Mouse (Mus musculus) lung, adult 2 months (tissue): Measurements from ENCODE around the gene Fam57a. TPM values are rescaled to one million over a fixed set of nuclear protein-coding genes. Genes with fewer than 3 reads are reported as not detected.
A peak's percentile ranks its signal among the peaks of the same experiment; 100 is the strongest.

ENCODE experiments used
- DNase-seq: peaks from one replicate; pipeline ENCODE4 v3.0.0; 2022
- H3K4me1 ChIP-seq: fragments of 200-500 bp; 2 replicates; pipeline ENCODE4 v1.6.1; 2011; ENCODE audit warnings: low read length; ENCODE audit not compliant: control insufficient read depth, insufficient read depth
- H3K4me3 ChIP-seq: fragments of 200-500 bp; replicated peaks from 2 replicates; pipeline ENCODE3; 2011; ENCODE audit warnings: low read depth, mild to moderate bottlenecking, control low read depth, low read length; ENCODE audit errors: extremely low read depth
- CTCF ChIP-seq: fragments of 200-500 bp; IDR thresholded peaks from 2 replicates; pipeline ENCODE4 v1.5.1; 2011; ENCODE audit warnings: mild to moderate bottlenecking, low read length, control low read depth; ENCODE audit not compliant: insufficient read depth
- POLR2A ChIP-seq: fragments of 200-500 bp; IDR thresholded peaks from 2 replicates; pipeline ENCODE4 v1.6.1; 2011; ENCODE audit warnings: low read depth, mild to moderate bottlenecking, control low read depth, low read length, borderline replicate concordance; ENCODE audit errors: extremely low read depth
- WGBS: fragments of 180-500 bp; shearing (Covaris S2); methylation state at CpG from one replicate; pipeline ENCODE4 v1.1.7; 2018; 5-methylcytosine and 5-hydroxymethylcytosine counted together
- polyA plus RNA-seq: library from polyadenylated mRNA; depleted of rRNA; stranded (reverse); fragments of >200 nt; gene quantifications from 2 replicates; pipeline ENCODE4 v1.2.3, GENCODE M21; 2012

Gene Fam57a
- polyA plus RNA-seq, 1 experiment = 115 TPM

- TF ChIP-seq POLR2A = no peak
- no peak for TF ChIP-seq CTCF
- no peak for DNase-seq
- Histone ChIP-seq H3K4me1 (peaks cover 14% of the 10 kb centered on the region), H3K4me3 (no peak overlapping the region)
- 34% methylated on average over 4 of the region's 4 CpGs for WGBS
Measured at GRCm38 (mm10) chr11:76150980-76151379, 28.5 kb upstream of the Fam57a start.

GRCm38 (mm10) chr11:76153236-76153951 lies 26.1 kb upstream of the Fam57a start:
- Histone ChIP-seq H3K4me1 (peaks cover 4% of the 10 kb centered on the region), H3K4me3 (no peak overlapping the region)
- no peak for DNase-seq
- TF ChIP-seq POLR2A = no peak
- no peak for TF ChIP-seq CTCF
- 65% methylated on average over 5 of the region's 5 CpGs for WGBS

GRCm38 (mm10) chr11:76154200-76154599 lies 25.3 kb upstream of the Fam57a start:
- no peak for DNase-seq
- H3K4me3 ChIP-seq = no peak overlapping the region
- peaks cover 3% of the 10 kb centered on the region; the same call in 1 of the 2 replicates for H3K4me1 ChIP-seq
- WGBS = 96% methylated on average over 2 of the region's 2 CpGs
- TF ChIP-seq POLR2A (no peak), CTCF (no peak)

- TF ChIP-seq POLR2A = no peak
- 70% methylated on average over 2 of the region's 2 CpGs for WGBS
- Histone ChIP-seq H3K4me3 (no peak overlapping the region), H3K4me1 (peaks cover 3% of the 10 kb centered on the region; the same call in 1 of the 2 replicates)
- DNase-seq = no peak
Measured at GRCm38 (mm10) chr11:76154861-76155260, 24.6 kb upstream of the Fam57a start.

GRCm38 (mm10) chr11:76158375-76158774 lies 21.1 kb upstream of the Fam57a start:
- Histone ChIP-seq H3K4me3 (no peak overlapping the region), H3K4me1 (no peaks in the 10 kb centered on the region)
- DNase-seq = no peak
- TF ChIP-seq POLR2A (no peak), CTCF (no peak)
- whole genome bisulfite sequencing = 77% methylated on average over 2 of the region's 2 CpGs

- Histone ChIP-seq H3K4me3 (no peak overlapping the region), H3K4me1 (no peaks in the 10 kb centered on the region)
- WGBS = 44% methylated on average over 6 of the region's 6 CpGs
- no peak for DNase-seq
- TF ChIP-seq CTCF (no peak), POLR2A (no peak)
Measured at GRCm38 (mm10) chr11:76160251-76160650, 19.2 kb upstream of the Fam57a start.

- TF ChIP-seq POLR2A = no peak
- no peak for TF ChIP-seq CTCF
- WGBS = 69% methylated on average over 4 of the region's 4 CpGs
- no peak for DNase-seq
- Histone ChIP-seq H3K4me3 (no peak overlapping the region), H3K4me1 (no peaks in the 10 kb centered on the region)
Measured at GRCm38 (mm10) chr11:76166657-76167056, 12.8 kb upstream of the Fam57a start.

- Histone ChIP-seq H3K4me1 (no peaks in the 10 kb centered on the region), H3K4me3 (no peak overlapping the region)
- WGBS = 14% methylated on average over 5 of the region's 5 CpGs
- peak; percentile 68 for DNase-seq
- TF ChIP-seq CTCF = peak; percentile 56; the same call in 1 of the 2 replicates
- no peak for TF ChIP-seq POLR2A
Measured at GRCm38 (mm10) chr11:76167079-76167765, 12.2 kb upstream of the Fam57a start.

- WGBS = 84% methylated on average over 3 of the region's 3 CpGs
- DNase-seq = no peak
- TF ChIP-seq CTCF (no peak), POLR2A (no peak)
- no peaks in the 10 kb centered on the region for H3K4me1 ChIP-seq
- H3K4me3 ChIP-seq = no peak overlapping the region
Measured at GRCm38 (mm10) chr11:76168976-76169375, 10.5 kb upstream of the Fam57a start.

- TF ChIP-seq CTCF = no peak
- TF ChIP-seq POLR2A = no peak
- WGBS = 79% methylated on average over 5 of the region's 5 CpGs
- no peak for DNase-seq
- Histone ChIP-seq H3K4me1 (no peaks in the 10 kb centered on the region), H3K4me3 (no peak overlapping the region)
Measured at GRCm38 (mm10) chr11:76170207-76170606, 9.3 kb upstream of the Fam57a start.
